Mouse (Mus musculus) spleen, embryonic (tissue): ENCODE data around the gene Cldn5.

Experiments
- CTCF ChIA-PET: fragments of 350-600 bp; sonication (Branson Sonifier 250); formaldehyde crosslinking; loops from one replicate; lab custom pipeline; 2022; lab: Charles Lee

The Cldn5 gene

DNA sequence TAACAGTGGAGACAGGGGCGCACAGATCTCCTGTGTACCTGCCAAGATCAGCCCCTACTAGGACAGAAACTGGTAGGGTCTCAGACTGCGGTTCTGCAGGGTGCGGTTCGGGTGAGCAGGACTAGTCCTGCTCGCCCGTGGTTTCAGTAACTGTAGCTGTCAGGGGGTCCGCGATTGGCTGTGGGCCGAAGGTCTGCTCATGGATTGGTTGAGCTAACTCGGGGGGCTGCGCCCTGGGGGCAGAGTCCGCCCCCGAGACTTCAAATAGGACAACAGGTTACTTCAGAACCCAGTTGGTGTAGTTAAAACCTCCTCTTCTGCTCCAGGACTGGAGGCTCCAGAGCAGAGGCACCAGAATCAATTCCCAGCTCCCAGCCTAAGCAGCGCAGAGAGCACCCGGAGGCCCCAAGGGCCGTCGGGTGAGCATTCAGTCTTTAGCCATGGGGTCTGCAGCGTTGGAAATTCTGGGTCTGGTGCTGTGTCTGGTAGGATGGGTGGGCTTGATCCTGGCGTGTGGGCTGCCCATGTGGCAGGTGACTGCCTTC, at the start of gene Cldn5:
TSS of gene Cldn5 (plus strand) at position 292 of the 545 bp plus-strand sequence.
- CTCF ChIA-PET = no interaction called here

DNA sequence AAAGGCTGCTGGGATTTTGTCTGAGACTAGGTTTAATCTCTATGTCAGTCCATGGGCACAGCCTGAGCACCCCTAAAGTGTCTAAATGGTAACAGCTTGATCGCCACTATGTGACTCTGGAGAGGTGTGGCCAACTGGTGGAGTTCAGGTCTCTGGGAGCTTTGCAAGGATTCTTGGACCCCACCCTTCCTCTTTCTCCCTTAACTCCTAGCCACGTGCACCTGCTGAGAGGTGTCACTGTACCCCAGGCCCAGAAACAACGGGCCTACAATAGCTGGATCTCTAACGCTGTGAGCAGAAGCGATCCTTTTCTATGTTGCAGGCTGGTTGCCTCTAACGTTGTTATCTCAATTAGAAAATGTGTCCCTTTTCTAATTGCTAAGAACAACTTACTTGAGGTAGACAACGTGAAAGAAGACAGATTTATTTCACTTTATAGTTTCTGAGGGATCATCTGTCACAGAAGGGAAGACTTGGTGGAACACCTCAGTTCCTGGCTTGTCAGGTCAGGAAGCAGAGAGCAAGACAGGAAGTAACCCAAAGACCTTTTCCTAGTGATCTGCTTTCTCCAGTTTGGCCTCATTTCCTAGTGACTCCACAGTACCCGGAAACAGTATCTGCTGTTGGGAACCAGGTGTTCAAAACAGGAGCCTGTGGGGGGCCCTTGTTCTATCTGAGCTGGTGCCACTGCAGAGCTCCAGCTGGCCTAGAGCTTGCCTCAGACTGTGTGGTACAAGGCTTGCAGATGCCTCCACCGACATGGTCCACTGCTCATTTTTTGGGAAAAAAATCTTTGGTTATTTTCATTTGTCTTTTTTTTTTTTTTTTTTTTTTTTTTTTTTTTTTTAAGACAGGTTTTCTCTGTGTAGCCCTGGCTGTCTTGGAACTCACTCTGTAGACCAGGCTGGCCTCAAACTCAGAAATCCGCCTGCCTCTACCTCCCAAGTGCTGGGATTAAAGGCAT, 48.8 kb upstream of the Cldn5 start:
- CTCF ChIA-PET = no interaction called here

DNA sequence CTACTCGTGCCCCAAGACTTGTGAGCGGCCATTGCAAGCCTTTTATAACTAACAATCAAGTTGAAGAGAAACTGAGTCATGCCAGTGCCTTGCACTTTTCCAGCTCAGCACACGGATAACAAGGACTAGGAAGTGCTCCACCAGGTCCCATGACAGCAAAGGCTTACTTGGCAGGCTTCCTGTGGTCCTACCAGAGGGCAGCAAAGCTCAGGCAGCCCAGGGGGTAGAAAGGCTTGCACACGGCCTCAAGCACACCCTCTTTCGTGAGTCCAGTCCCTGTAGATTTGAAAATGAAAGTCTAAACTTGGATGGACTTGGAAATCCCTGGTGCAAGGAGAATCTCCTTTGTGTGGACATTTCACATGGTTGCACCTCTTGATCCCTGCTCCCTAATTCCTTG, 47.5 kb upstream of the Cldn5 start:
- CTCF ChIA-PET = no interaction called here

DNA sequence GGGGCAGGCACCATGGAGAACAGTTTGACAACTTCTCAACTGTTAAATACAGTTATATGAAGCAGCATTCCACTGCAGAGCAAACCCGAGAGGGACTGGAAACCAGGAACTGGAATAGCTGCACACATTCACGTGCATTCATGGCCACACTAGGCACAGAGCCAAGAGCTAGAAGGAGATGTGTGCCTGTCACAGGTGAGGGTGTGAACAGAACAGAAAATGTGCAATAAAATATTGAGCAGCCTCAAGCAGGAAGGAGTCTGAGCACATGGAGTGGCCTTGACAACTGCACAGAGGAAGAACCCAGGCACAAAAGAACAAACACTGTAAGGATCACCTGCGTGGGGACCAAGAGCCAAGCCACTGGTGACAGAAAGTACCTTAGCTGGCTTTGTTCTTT, 46.0 kb upstream of the Cldn5 start:
- CTCF ChIA-PET = no interaction called here

DNA sequence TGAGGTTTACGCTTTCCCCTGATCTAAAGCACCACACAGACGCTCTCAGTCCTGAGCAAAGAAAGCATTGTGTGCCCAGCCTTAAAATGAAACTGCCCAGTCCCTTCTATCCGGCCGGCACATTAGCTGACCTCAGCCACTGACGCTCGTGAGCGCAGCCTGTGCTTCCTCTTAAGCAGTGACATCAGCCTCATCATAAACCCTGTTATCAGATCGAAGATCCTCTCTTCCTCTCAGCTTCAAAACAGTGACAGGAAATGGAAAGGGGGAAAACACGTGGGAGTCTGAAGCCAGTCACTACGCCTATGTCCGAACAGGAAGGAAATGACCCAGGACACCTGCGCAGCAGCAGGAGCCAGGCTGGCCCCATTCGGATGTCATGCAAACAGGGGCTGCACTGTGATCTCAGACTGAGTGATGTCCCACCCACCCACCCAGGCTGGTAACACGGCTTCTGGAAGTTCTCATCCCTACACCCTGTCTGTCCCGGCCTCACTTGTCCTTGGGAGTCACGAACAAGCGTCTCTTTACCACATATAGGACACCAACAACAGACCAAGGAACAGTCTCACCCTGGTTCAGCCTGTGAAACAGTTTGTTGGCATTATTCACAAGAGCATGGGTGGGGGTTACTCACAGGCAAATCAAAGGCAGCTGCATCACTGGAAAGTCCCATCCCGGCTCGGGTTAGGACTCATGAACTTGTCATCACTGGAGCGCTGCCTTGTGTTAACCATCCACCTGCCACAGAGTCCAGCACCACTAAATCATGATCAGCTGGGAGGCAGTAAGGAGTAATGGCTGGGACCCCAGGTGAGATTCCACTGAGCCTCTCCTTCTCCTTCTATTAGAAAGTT, 43.3 kb upstream of the Cldn5 start:
- CTCF ChIA-PET = no interaction called here

DNA sequence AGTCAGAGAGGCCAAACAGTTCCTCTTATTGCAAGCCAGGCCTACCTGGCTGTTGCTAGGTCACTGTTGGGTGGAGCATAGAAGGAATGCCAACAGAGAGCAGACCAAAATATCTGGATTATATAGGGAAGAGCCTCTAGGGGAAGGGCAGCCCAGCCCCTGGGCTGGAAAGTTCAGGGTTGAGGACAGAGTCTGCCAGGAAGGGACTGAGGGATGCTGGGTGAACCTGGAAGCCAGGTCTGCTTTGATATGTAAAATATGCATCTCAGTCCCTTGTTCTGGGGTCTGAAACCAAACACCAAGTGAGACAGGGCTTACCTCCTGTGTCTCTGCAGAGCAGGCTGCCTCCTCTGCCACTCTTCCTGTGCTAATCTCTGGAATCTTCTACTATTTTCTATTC, 38.3 kb upstream of the Cldn5 start:
- CTCF ChIA-PET = no interaction called here

DNA sequence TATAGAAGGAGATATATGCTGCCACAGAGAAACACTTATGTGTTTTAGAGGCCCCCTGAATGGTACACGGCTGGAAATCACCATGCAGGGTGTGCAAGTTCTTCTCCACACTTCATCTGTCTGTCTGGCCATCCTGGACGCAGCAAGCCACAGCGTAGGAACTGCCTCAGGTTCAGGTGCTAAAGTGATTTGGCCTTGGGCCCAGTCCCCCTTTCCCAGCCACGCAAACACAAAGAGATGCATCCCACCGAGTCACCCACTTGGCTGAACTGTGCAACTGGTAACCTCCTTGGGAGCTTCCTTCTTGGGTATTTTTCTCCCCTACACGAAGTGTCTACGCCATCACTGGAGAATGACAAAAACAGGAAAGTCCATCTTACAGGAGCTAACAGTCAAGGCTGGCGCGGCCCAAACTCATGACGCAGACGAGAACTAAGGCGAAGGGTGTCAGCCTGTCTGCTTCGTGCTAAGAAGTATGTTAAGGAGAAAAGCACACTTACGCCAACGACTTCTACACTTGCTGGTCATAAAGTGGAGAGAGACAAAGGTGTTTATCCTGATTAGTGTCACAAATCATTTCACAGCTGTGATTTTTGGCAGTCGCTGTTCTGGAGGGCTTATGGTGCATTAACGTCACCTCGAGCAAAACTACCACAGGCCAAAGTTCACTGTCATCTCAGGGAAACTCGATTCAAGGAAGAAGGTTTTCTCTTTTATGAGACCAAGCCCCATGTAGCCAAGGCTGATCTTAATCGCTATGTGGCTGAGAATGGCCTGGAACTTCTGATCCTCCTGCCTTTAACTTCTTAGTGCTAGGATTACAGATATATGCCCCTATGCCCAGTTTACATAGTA, 30.2 kb upstream of the Cldn5 start:
- CTCF ChIA-PET = no interaction called here

DNA sequence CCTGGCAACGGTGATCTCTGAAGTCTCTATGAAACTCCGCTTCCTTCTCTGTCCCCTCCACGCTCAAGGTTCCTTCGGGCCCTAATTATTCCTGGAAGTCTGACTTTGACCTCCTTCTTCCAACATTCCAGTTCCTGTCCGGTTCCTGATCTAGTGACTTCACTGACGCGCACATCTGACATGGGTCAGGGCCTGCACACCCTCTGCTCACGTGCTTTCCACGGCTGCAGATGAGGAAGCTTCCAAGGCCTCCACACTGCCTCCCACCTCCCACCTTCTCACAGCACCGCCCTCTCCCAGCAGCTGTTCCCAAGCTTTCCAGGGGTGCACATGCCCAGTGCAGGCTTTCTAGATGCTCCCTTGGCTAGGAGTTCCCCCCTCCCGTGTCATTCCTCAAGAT, 25.5 kb upstream of the Cldn5 start:
- CTCF ChIA-PET = interaction anchor here (0.6 kb wide), 1 partner anchor 12 kb away, joined by 13 read pairs; no protein-coding TSS in a partner anchor

DNA sequence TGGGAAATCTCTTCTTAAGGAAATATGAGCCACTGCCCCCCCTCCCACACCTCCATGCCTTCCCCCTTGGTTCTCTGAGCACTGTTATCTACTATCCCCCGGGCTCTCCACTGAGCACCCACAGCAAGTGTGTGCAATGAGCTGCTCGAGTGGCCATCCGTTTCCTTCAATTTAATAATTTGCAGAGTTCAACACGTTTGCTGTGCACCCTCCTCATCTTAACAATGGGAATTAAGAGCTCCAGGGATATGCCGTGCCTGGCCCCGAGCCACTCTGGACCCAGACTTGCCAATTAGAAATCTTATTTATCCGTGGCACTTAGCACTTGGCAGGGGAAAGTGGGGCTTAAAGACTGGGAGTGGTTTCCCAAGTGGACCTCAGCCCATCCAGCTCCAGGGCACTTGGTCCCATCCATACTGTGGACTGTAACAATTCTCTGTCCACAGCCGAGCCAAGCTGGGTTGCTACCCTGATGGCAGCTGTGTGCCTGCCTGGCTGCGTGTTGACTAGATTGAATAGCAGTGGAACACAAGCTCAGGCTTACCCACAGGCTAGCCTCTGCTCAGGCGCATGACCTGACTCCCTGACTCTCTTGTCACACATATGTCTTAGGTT, 24.7 kb upstream of the Cldn5 start:
- CTCF ChIA-PET = interaction anchor here (0.7 kb wide), 1 partner anchor 57 kb away, joined by 6 read pairs; no protein-coding TSS in a partner anchor

DNA sequence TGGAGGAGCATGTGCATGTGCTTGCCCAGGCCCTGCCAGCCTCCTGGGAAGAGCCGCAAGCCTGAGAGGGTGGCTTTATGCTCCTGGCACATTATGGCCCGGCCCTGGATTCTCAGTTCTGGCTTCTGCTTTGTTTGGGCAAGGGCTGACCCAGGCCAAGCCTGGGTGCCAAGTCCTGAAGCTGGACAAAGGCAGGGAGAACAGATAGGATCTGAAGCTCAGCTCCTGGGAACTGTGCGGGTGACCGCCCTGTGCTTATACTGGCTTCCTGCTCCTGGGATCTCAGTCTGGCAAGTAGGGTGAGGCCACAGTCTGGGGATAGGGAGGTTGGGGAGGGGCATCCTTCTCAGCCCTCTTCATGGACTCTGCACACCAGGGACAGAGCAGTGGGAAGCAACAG, 14.9 kb upstream of the Cldn5 start:
- CTCF ChIA-PET = no interaction called here

DNA sequence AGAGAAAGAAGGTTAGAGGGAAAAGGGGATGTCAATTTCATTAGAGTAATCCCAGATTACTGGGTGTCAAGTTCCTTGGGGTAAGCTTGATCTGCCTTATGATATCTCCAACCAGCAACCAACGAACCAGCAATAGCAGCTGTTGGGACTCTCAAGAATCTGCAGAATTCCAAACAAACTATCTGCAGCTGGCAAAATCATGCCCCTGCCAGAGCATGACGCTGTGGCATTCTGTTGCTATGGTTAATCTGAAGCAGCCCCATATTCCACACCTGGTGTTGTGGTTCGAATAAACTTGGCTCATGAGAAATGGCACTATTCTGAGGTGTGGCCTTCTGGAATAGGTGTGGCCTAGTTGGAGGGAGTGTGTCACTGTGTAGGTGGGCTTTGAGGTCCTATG, 13.7 kb upstream of the Cldn5 start:
- CTCF ChIA-PET = no interaction called here

DNA sequence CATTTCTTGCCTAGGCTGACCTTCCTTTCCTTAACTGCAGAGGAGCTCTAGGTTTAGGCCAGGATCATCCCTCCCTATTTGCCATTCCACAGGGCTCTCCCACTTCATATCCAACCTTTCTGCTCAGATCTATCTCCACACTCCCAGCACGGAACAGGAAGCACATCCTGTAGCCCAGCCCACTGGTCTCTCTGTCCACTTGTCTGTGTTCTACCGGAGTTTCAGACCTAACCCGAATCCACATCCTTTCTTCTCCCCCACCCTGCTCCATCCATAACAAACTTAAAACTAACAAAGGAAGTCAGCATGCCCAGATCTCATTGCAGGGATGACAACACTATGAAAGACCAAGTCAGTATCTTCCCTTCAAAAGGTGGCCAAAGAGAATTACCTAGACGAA, 10.3 kb upstream of the Cldn5 start:
- CTCF ChIA-PET = no interaction called here

DNA sequence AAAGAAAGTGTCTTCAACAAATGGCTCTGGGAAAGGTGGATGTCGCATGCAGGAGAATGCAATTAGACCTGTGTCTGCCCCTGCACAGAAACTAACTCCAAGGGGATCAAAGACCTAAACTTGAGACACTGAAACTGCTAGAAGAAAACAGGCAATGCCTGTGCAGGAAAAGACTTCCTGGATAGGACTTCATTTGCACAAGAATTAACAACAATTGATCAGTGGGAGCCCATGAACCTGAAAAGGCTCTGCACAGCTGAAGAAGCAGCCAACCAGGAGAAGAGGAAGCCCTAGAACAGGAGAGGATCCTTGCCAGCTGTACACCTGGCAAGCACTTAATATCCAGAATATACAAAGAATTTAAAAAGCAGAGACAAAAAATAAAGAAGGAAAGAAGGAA, 7.1 kb upstream of the Cldn5 start:
- CTCF ChIA-PET = no interaction called here

DNA sequence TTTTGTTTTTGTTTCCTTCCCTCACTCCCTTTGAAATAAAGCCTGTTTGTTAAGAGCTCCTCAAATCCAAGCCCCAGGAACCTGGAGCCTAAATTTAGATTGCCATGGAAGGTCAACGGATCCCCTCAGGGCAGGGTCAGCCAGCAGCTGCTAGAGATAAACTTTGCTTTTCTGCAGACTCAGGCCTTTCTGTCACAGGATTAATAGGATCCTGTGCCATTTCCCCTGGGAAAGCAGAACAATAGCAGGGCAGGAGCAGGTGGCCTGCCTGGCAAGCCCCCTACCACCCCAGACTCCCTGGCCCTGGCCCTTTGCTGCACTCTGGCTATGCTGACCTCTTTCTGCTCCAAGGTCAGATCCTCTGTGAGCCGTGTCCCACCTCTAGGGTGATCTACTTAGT, 2.7 kb upstream of the Cldn5 start:
- CTCF ChIA-PET = no interaction called here

DNA sequence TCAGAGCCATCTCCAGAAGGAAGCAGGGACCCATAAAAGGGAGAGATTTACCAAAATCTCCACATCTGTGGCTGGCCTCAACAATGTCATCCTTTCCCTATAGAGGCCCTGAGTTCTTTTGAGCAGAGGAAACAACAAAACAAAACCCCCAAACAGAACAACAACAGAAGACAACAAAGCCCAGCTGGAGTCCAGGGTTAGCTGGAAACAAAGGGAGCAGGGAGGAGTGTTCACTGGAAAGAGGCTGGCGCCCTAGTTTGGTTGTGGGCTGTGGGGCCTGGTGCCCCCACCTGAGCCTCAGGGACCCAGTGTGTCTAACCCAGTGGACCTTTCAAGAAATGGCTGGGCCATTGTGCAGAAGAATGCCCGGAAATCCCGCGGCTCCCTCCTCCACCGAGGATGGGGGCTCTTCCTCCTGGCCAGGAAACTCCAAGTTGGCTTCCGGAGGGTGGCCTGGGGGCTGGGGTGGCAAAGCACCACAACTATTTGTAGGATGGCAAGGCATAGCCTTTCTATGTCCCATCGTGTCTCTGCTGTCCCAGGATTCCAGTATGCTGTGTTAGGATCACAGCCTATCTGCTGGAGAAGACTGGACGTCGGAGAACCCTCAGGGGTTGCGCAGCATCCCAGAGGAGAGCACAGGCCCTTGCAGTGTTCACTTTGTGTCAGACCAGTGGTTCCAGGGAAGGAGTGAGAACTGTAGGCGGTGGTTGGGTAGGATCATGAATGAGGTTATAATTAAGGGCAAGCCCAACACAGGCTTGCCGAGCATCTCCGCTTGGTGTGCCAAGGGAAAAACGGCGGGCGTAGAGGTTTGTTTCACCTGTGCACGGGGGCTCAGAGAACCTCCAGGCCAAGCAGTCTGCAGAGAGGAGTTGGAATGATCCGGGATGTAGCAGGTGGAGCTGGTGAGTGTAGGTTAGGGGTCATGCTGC, 759 bp upstream of the Cldn5 start:
- CTCF ChIA-PET = no interaction called here

DNA sequence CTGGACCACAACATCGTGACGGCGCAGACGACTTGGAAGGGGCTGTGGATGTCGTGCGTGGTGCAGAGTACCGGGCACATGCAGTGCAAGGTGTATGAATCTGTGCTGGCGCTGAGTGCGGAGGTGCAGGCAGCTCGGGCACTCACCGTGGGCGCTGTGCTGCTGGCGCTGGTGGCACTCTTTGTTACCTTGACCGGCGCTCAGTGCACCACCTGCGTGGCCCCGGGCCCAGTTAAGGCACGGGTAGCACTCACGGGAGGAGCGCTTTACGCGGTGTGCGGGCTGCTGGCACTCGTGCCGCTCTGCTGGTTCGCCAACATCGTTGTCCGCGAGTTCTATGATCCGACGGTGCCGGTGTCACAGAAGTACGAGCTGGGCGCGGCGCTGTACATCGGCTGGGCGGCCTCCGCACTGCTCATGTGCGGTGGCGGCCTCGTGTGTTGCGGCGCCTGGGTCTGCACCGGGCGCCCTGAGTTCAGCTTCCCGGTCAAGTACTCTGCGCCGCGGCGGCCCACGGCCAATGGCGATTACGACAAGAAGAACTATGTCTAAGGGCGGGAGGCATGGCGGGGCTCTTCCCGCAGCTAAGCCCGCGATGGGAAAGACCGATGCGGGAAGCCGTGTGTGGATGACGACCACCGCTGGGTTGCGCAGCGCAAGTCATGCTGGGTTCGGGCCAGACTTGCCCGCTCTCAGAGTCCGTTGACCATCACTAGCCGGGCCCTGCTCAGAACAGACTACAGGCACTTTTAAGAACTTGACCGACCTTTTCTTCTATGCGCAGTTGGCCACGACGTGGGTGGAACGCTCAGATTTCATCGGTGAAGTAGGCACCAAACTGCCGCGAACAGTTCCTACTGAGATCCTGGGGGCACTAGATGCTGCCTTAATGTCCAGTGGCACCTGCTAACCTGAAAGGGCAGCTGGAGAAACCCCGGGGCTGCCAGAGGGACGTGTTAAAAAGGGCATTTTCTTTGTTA, 744 bp downstream of the Cldn5 start:
- CTCF ChIA-PET = no interaction called here

DNA sequence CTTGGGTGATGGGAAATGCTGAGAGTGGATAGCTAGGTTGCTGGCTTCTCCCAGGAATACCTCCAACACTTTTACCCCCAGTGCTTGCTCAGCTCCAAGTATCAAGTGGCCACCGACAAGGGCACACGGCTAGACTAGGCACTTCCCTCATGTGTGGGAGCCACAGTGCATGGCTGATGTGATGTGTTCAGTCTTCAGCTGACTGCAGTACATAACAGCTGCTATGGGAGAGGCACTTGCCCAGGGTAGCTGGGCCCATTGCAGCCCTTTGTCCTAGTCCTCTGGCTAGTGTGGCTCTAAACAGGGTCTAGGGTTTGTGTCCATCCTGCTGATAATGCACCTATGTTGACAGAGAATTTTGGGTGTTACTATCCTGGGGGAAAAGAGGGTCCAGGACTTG, 1.8 kb downstream of the Cldn5 start:
- CTCF ChIA-PET = interaction anchor here (0.6 kb wide), 1 partner anchor 224 kb away, joined by 6 read pairs; no protein-coding TSS in a partner anchor

DNA sequence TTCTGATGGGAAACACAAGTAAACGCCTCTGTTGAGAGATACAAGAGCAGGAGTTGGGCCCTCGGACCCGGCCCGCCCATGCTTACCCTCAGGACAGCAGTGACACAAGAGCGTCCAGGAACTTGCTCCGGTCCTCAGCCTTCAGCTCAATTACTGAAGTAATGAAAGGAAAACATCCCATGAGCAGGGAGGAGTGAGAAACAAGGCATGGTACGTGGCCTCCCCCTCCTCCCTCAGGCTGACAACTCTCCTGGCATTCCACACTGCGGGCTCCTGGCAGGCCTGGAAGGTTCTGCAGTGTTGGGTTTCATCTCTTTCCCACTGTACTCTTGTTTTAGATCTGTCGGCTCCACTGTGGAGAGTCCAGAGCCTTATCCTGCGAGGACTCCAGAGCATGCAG, 5.2 kb downstream of the Cldn5 start:
- CTCF ChIA-PET = no interaction called here
